In the genomic region with DNA sequence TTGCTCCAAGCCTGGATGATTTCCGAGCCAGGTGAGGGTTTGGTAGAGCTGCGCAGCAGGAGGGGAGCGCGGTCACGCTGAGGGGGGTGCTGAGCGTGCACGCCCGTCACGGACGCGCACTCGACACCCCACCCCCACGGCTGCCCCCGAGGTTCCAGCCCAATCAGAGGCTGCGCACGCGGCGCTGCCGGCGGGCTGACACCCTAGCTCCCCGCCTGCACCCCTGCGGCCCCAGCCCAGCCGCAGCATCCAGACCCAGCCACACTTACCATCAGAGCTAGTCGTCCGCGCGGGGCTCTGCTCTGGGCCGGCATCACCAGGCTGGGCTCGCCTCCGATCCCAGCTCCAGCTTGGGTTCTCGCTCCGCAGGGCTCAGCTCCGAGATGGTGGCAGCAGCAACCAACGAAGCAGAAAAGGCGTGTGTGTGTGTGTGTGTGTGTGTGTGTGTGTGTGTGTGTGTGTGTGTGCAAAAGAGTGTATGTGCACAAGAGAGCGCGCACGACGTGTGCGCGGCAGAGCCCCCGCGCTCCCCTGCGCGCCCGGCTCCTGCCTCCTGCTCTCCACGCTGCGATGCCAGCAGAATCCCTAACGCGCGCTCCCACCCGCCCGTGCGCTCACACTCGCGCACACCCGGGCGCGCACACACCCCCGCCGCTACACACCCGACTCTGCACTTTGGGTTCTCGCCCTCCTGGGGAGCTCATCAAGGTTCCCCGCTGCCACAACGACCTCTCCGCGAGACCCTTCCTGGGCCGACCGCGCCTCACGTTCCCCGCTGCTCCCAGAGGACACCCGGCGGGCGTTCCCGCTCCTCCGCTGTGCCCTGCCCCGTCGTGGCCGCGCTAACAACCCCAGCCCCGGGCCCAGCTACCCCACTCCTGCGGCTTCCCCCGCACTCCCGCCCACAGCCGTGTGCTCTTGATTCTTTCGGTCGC, we compare ENCODE assay signal across 8 mouse cellular contexts. TPM values are rescaled to one million over a fixed set of nuclear protein-coding genes. Genes with fewer than 3 reads are reported as not detected.
DNase-seq lines count a peak whose midpoint lies in the region; ATAC-seq lines count a peak whose summit lies in the region.

A gene (minus strand): TSS at position 748 of the 935 bp plus-strand sequence.

- peak within 1 kb of the TSS; percentile 95 for H3K4me2 ChIP-seq in kidney, embryonic 15.5 days

- no peak within 1 kb of the TSS for H3K27ac ChIP-seq in kidney, embryonic 15.5 days

- 0 out of 2 replicates have a peak, but pooled peaks have one; percentile 28 for ATAC-seq in kidney, embryonic 15.5 days (replicated peaks; ENCODE audit: low FRiP score)
- ATAC-seq in frontal cortex, adult (ENCODE audit: low TSS enrichment): peak; percentile 58
- no peak for ATAC-seq in activated CD4-positive, CD25-positive, alpha-beta regulatory T cell, adult 4 months

- peak within 1 kb of the TSS; percentile 51 for H3K4me3 ChIP-seq in kidney, embryonic 15.5 days (replicated peaks)

- under 1% methylated on average over 87 of the region's 88 CpGs for WGBS in kidney, embryonic 15.5 days

- H3K27me3 ChIP-seq in kidney, embryonic 15.5 days: peaks cover 70% of the 10 kb centered on the region

- H3K9me3 ChIP-seq in kidney, embryonic 15.5 days (replicated peaks): no peaks in the 10 kb centered on the region

- H3K9ac ChIP-seq in kidney, embryonic 15.5 days: peak within 1 kb of the TSS; percentile 27

- H3K4me1 ChIP-seq in kidney, embryonic 15.5 days: peaks cover 27% of the 10 kb centered on the region

- DNase-seq in kidney, adult 8-10 months: no peak
- peak; percentile 61 to 76 for DNase-seq in cerebellum, adult 18-20 months
- peak; percentile 67 for DNase-seq in left cerebral cortex, adult 11 months (ENCODE audit: low spot score)
- peak; percentile 58 for DNase-seq in neural tube, embryonic 10.5 days (ENCODE audit: extremely low spot score, low spot score)
- DNase-seq in urinary bladder, postnatal 25 days (ENCODE audit: low spot score): no peak

- no peaks in the 10 kb centered on the region for H3K36me3 ChIP-seq in kidney, embryonic 15.5 days

RNA-seq across cellular contexts. Expression of the gene that starts here (rescaled TPM):
- 3.2 and 4.5 TPM in 2 replicates for polyA plus RNA-seq in kidney, embryonic 15.5 days (2015; fragmentation: Nextera tagmentation; extraction: Ambion mirVana)
- not detected for polyA plus RNA-seq in activated CD4-positive, CD25-positive, alpha-beta regulatory T cell, adult 4 months (2017; shearing (Covaris generic))

Comparison
In these comparisons a context has a peak if more than half of its experiments do, and no peak if none do; other contexts are left out.
1. DNase-seq: peak in cerebellum, adult 18-20 months (2 of 2), left cerebral cortex, adult 11 months (single experiment) and neural tube, embryonic 10.5 days (single experiment); none in kidney, adult 8-10 months (0 of 2) and urinary bladder, postnatal 25 days (single experiment).